Mouse (Mus musculus): Measurements from ENCODE around the gene Sh3bgrl2. TPM values are rescaled to one million over a fixed set of nuclear protein-coding genes. Genes with fewer than 3 reads are reported as not detected.

Sh3bgrl2 gene
- polyA plus RNA-seq, 1 experiment from 2014 or later = 19.5 TPM

GRCm38 (mm10) chr9:83577260-83577659, 29.1 kb downstream of the Sh3bgrl2 start:
- H3K36me3 ChIP-seq = peaks cover 4% of the 10 kb centered on the region; the same call in 1 of the 2 replicates
- no peaks in the 10 kb centered on the region for H3K9me3 ChIP-seq (replicated peaks)
- ATAC-seq (replicated peaks; ENCODE audit: low FRiP score) = no peak
- 89% methylated on average over 7 of the region's 7 CpGs for WGBS
- no peak overlapping the region for H3K27ac ChIP-seq
- peaks cover 8% of the 10 kb centered on the region for H3K4me1 ChIP-seq
- no peaks in the 10 kb centered on the region for H3K27me3 ChIP-seq
- H3K4me3 ChIP-seq (replicated peaks) = no peak overlapping the region
- H3K9ac ChIP-seq = no peak overlapping the region
- H3K4me2 ChIP-seq = no peak overlapping the region

- WGBS = 71% methylated on average over 4 of the region's 4 CpGs
- Histone ChIP-seq H3K9me3 (replicated peaks) (no peaks in the 10 kb centered on the region), H3K27me3 (no peaks in the 10 kb centered on the region), H3K4me3 (replicated peaks) (no peak overlapping the region), H3K4me2 (no peak overlapping the region), H3K9ac (no peak overlapping the region), H3K4me1 (peaks cover 11% of the 10 kb centered on the region), H3K27ac (no peak overlapping the region), H3K36me3 (peaks cover 4% of the 10 kb centered on the region; the same call in 1 of the 2 replicates)
- no peak for ATAC-seq (replicated peaks; ENCODE audit: low FRiP score)
Measured at GRCm38 (mm10) chr9:83579049-83579448, 30.9 kb downstream of the Sh3bgrl2 start.

- Histone ChIP-seq H3K27ac (peak overlapping the region; percentile 15; the same call in 1 of the 2 replicates), H3K36me3 (peaks cover 4% of the 10 kb centered on the region; the same call in 1 of the 2 replicates), H3K4me2 (no peak overlapping the region), H3K27me3 (no peaks in the 10 kb centered on the region), H3K9me3 (replicated peaks) (no peaks in the 10 kb centered on the region), H3K9ac (no peak overlapping the region), H3K4me3 (replicated peaks) (no peak overlapping the region), H3K4me1 (0 out of 2 replicates have a peak, but pooled peaks cover 2% of the 10 kb centered on the region)
- ATAC-seq (replicated peaks; ENCODE audit: low FRiP score) = peak; percentile 47; the same call in 1 of the 2 replicates
- 42% methylated on average over 7 of the region's 7 CpGs for WGBS
Measured at GRCm38 (mm10) chr9:83582748-83583147, 34.6 kb downstream of the Sh3bgrl2 start.

DNA sequence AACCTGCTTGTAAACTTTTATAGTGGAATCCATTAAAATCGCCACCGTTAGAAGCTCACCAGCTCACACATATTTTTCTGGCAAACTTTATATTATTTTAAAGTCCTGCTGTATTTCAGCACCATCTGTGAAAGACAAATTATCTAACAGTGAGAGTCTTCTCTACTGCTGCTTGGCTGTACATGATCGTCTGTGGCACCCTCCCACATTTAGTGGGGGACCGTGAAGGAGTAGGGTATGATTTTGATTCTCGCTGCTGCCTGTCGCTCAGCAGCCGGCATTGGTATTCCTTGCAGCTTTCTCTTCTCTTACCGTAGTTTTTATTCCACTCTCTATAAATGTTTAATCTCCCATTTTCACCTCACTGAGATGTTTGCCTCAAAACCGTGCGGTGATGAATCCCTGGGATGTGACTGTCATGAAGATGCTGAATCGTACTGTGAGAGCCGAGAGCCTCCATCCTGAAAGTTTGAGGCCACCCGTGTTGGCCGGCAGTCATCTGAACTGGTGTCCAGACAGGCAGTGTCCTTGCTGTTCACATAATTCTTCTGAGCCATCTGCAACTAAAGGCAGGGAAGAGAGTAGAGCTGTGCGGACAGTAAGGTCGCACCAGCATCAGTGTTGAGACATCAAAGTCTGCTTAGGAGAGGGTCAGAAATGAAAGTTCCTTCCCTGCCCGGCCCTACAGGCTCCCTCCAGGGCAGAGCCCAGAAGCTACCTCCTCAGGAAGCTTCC, 38.4 kb downstream of the Sh3bgrl2 start:
- Histone ChIP-seq H3K4me1 (peaks cover 13% of the 10 kb centered on the region; the same call in 1 of the 2 replicates), H3K4me2 (no peak overlapping the region), H3K36me3 (no peaks in the 10 kb centered on the region), H3K4me3 (replicated peaks) (no peak overlapping the region), H3K9ac (no peak overlapping the region), H3K9me3 (replicated peaks) (no peaks in the 10 kb centered on the region), H3K27ac (no peak overlapping the region), H3K27me3 (no peaks in the 10 kb centered on the region)
- ATAC-seq (replicated peaks; ENCODE audit: low FRiP score) = no peak
- WGBS = 86% methylated on average over 17 of the region's 17 CpGs

- H3K27me3 ChIP-seq = no peaks in the 10 kb centered on the region
- no peak overlapping the region for H3K27ac ChIP-seq
- H3K4me3 ChIP-seq (replicated peaks) = no peak overlapping the region
- ATAC-seq (replicated peaks; ENCODE audit: low FRiP score) = no peak
- 90% methylated on average over 9 of the region's 9 CpGs for WGBS
- peaks cover 13% of the 10 kb centered on the region; the same call in 1 of the 2 replicates for H3K4me1 ChIP-seq
- H3K4me2 ChIP-seq = no peak overlapping the region
- no peak overlapping the region for H3K9ac ChIP-seq
- 0 out of 2 replicates have a peak, but pooled peaks cover 2% of the 10 kb centered on the region for H3K36me3 ChIP-seq
- H3K9me3 ChIP-seq (replicated peaks) = no peaks in the 10 kb centered on the region
Measured at GRCm38 (mm10) chr9:83587116-83587515, 39.0 kb downstream of the Sh3bgrl2 start.

- WGBS = 76% methylated on average over 2 of the region's 2 CpGs
- Histone ChIP-seq H3K9ac (no peak overlapping the region), H3K27me3 (no peaks in the 10 kb centered on the region), H3K4me2 (no peak overlapping the region), H3K36me3 (0 out of 2 replicates have a peak, but pooled peaks cover 3% of the 10 kb centered on the region), H3K27ac (no peak overlapping the region), H3K4me1 (peaks cover 11% of the 10 kb centered on the region; the same call in 1 of the 2 replicates), H3K4me3 (replicated peaks) (no peak overlapping the region), H3K9me3 (replicated peaks) (no peaks in the 10 kb centered on the region)
- no peak for ATAC-seq (replicated peaks; ENCODE audit: low FRiP score)
Measured at GRCm38 (mm10) chr9:83589063-83589462, 40.9 kb downstream of the Sh3bgrl2 start.

- WGBS = 53% methylated on average over 14 of the region's 14 CpGs
- Histone ChIP-seq H3K27me3 (no peaks in the 10 kb centered on the region), H3K4me1 (peaks cover 11% of the 10 kb centered on the region; the same call in 1 of the 2 replicates), H3K4me3 (replicated peaks) (no peak overlapping the region), H3K27ac (no peak overlapping the region), H3K4me2 (no peak overlapping the region), H3K9ac (no peak overlapping the region), H3K9me3 (replicated peaks) (no peaks in the 10 kb centered on the region), H3K36me3 (0 out of 2 replicates have a peak, but pooled peaks cover 3% of the 10 kb centered on the region)
- no peak for ATAC-seq (replicated peaks; ENCODE audit: low FRiP score)
Measured at GRCm38 (mm10) chr9:83589680-83590467, 41.7 kb downstream of the Sh3bgrl2 start.

- no peak for ATAC-seq (replicated peaks; ENCODE audit: low FRiP score)
- H3K27me3 ChIP-seq = no peaks in the 10 kb centered on the region
- H3K4me1 ChIP-seq = peaks cover 11% of the 10 kb centered on the region; the same call in 1 of the 2 replicates
- no peaks in the 10 kb centered on the region for H3K9me3 ChIP-seq (replicated peaks)
- no peak overlapping the region for H3K4me2 ChIP-seq
- no peak overlapping the region for H3K27ac ChIP-seq
- 0 out of 2 replicates have a peak, but pooled peaks cover 3% of the 10 kb centered on the region for H3K36me3 ChIP-seq
- 89% methylated on average over 10 of the region's 10 CpGs for WGBS
- no peak overlapping the region for H3K4me3 ChIP-seq (replicated peaks)
- H3K9ac ChIP-seq = no peak overlapping the region
Measured at GRCm38 (mm10) chr9:83591848-83592456, 43.8 kb downstream of the Sh3bgrl2 start.

DNA sequence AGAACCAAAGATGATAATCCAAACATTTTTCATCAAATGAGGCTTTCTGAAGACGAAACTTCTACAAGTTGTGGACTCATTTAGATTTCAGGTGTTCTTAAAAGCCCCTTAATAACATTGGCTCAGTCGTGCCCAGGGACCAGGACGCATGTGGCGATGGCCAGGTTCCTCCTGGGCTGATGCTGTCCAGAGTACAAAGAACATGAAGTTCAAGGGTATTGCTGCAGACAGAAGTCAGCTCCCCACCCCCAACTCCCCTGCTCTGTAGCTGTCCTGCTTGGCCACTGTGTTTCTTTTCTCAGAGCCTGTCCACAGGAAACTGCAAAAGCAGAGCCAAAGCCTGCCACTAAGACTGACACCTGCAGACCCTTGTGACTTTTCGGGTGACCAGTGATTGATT, 45.7 kb downstream of the Sh3bgrl2 start:
- no peak for ATAC-seq (replicated peaks; ENCODE audit: low FRiP score)
- Histone ChIP-seq H3K4me2 (no peak overlapping the region), H3K9ac (no peak overlapping the region), H3K27me3 (no peaks in the 10 kb centered on the region), H3K9me3 (replicated peaks) (no peaks in the 10 kb centered on the region), H3K4me1 (peaks cover 11% of the 10 kb centered on the region; the same call in 1 of the 2 replicates), H3K4me3 (replicated peaks) (no peak overlapping the region), H3K27ac (no peak overlapping the region), H3K36me3 (0 out of 2 replicates have a peak, but pooled peaks cover 3% of the 10 kb centered on the region)
- 90% methylated on average over 5 of the region's 5 CpGs for WGBS

DNA sequence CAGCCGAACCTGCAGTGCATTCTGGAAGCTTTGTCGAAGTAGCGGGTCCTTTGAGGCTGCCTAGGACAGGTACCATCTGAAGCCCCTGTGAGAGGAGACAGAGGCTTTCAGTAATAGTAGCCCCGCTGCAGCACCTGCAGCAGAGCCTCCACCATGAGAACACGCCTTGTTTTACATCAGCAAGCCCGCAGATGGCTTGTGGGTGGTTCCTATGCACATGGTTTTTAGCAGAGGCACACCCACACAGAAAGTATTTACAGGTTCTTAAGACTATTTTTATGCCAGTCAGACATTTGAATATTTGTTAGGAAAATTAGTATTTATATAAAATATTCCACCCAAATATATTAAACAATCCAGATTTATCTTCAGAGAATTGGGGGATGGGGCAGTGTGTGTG, 48.0 kb downstream of the Sh3bgrl2 start:
- no peak for ATAC-seq (replicated peaks; ENCODE audit: low FRiP score)
- WGBS = 92% methylated on average over 6 of the region's 6 CpGs
- Histone ChIP-seq H3K27me3 (no peaks in the 10 kb centered on the region), H3K4me1 (peaks cover 11% of the 10 kb centered on the region), H3K27ac (no peak overlapping the region), H3K4me3 (replicated peaks) (no peak overlapping the region), H3K36me3 (0 out of 2 replicates have a peak, but pooled peaks cover 3% of the 10 kb centered on the region), H3K4me2 (no peak overlapping the region), H3K9me3 (replicated peaks) (no peaks in the 10 kb centered on the region), H3K9ac (no peak overlapping the region)

DNA sequence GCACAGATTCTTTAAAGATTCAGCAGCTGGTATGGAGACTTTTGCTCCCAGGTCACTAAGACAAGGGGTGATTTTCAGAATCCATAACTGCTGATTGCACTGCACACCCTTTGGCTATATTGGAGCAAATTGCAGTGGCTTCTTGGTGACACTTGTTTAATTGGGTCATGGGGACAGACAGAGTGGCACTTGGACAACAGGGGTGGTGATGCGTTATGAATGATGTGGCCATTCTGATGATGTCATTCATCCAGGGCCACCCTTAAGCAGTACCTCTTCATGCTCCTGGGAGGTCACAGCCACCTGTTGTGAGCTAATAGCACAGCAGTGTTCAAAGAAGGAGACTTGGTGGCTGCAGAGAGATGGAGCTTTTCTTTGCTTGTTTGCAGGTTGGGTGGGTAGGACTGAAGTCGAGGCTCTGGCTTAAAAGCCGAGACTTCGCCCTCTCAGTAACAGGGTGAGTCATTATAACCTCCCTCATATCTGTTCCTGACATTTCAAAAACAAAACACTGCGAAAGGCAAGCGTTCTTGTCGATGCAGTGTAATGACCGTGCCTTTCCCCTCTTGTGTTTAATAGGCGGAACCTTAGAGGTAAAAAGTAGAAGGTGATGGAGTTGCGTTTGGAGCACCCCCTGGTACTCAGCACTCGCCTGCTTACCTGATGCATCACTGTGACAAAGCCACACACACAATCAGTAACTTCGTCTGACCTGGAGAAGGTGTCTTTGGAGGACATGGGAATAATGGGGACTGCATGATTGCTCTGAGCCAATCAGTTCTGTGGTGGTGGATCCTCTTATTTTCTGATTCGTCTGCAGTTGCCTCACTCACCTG, 48.7 kb downstream of the Sh3bgrl2 start:
- WGBS = 79% methylated on average over 13 of the region's 13 CpGs
- Histone ChIP-seq H3K27me3 (no peaks in the 10 kb centered on the region), H3K4me3 (replicated peaks) (no peak overlapping the region), H3K4me1 (peaks cover 11% of the 10 kb centered on the region), H3K27ac (no peak overlapping the region), H3K9me3 (replicated peaks) (no peaks in the 10 kb centered on the region), H3K4me2 (no peak overlapping the region), H3K9ac (no peak overlapping the region), H3K36me3 (0 out of 2 replicates have a peak, but pooled peaks cover 3% of the 10 kb centered on the region)
- no peak for ATAC-seq (replicated peaks; ENCODE audit: low FRiP score)

All from kidney, embryonic 15.5 days (tissue).